In genomic region chr16:10660526-10660925, GRCm38 (mm10) we compare ENCODE assay signal across 12 mouse cellular contexts.
DNase-seq lines count a peak whose midpoint lies in the region; ATAC-seq and TF ChIP-seq lines count a peak whose summit lies in the region.
"Had no signal": no experiment of that assay in that cellular context is flagged by ENCODE, and none has a peak within 500 bp of the region (broad histone marks: within the 10 kb centered on the region; RNA-seq: fewer than 3 reads in every experiment).

No protein-coding gene starts in this region.

- peak; percentile 48 to 67 for DNase-seq in cerebellum, adult 2 months
- no peak for DNase-seq in cerebellum, adult 11-12 months
- DNase-seq in hindbrain, embryonic 14.5 days (ENCODE audit: low spot score) = no peak
- peak; percentile 33 to 42 for DNase-seq in right cerebral cortex, adult 2 months (ENCODE audit: low spot score in 2 of 2)
- no peak for DNase-seq in right cerebral cortex, postnatal 10 days (ENCODE audit: low spot score in 2 of 2)
- no peak for DNase-seq in yolk sac, embryonic 10.5 days (ENCODE audit: low spot score)
- DNase-seq in urinary bladder, postnatal 10 days (ENCODE audit: low spot score) = no peak
- DNase-seq: right cerebral cortex, postnatal 25 days; thymus, postnatal 14 days had no signal

- H3K4me2 ChIP-seq in hindbrain, embryonic 12.5 days (replicated peaks) = no peak overlapping the region
- no peak overlapping the region for H3K4me2 ChIP-seq in hindbrain, embryonic 14.5 days (replicated peaks)
- H3K4me2 ChIP-seq: forebrain, embryonic 15.5 days; hindbrain, embryonic 15.5 days had no signal

- H3K9ac ChIP-seq in hindbrain, embryonic 12.5 days = no peak overlapping the region
- no peak overlapping the region for H3K9ac ChIP-seq in hindbrain, embryonic 14.5 days
- H3K9ac ChIP-seq: forebrain, embryonic 15.5 days; hindbrain, embryonic 15.5 days had no signal

- H3K27me3 ChIP-seq in cerebellum, adult 2 months (ENCODE audit: control insufficient read depth, insufficient read depth, low read length) = no peaks in the 10 kb centered on the region
- no peaks in the 10 kb centered on the region for H3K27me3 ChIP-seq in hindbrain, embryonic 12.5 days
- H3K27me3 ChIP-seq in hindbrain, embryonic 14.5 days (ENCODE audit: control insufficient read depth, insufficient read depth, low read length) = no peaks in the 10 kb centered on the region
- H3K27me3 ChIP-seq: forebrain, embryonic 15.5 days; hindbrain, embryonic 15.5 days had no signal

- H3K4me1 ChIP-seq in cerebellum, adult 2 months (ENCODE audit: control insufficient read depth, insufficient read depth, low read length) = peaks cover 29% of the 10 kb centered on the region
- peaks cover 27% of the 10 kb centered on the region for H3K4me1 ChIP-seq in hindbrain, embryonic 12.5 days
- H3K4me1 ChIP-seq in hindbrain, embryonic 14.5 days (replicated peaks; ENCODE audit: control insufficient read depth, insufficient read depth, low read length) = peaks cover 12% of the 10 kb centered on the region; the same call in 1 of the 2 replicates

- no peak overlapping the region for H3K27ac ChIP-seq in cerebellum, adult 2 months (ENCODE audit: insufficient read depth, low read length)
- H3K27ac ChIP-seq in hindbrain, embryonic 12.5 days = peak overlapping the region; percentile 52; the same call in 1 of the 2 replicates
- no peak overlapping the region for H3K27ac ChIP-seq in hindbrain, embryonic 14.5 days
- H3K27ac ChIP-seq: forebrain, embryonic 15.5 days had no signal

- TF ChIP-seq POLR2A in cerebellum, adult 2 months (IDR thresholded peaks at IDR 0.05; ENCODE audit: borderline replicate concordance, insufficient read depth, low read length) = no peak

- H3K4me3 ChIP-seq in cerebellum, adult 2 months (replicated peaks; ENCODE audit: insufficient read depth, low read depth, low read length) = no peak overlapping the region
- no peak overlapping the region for H3K4me3 ChIP-seq in hindbrain, embryonic 12.5 days
- H3K4me3 ChIP-seq in hindbrain, embryonic 14.5 days (replicated peaks; ENCODE audit: low read length) = no peak overlapping the region
- H3K4me3 ChIP-seq: forebrain, embryonic 15.5 days; hindbrain, embryonic 15.5 days had no signal

- H3K9me3 ChIP-seq in hindbrain, embryonic 12.5 days (replicated peaks) = no peaks in the 10 kb centered on the region
- no peaks in the 10 kb centered on the region for H3K9me3 ChIP-seq in hindbrain, embryonic 14.5 days (ENCODE audit: control insufficient read depth, low read length)
- H3K9me3 ChIP-seq: forebrain, embryonic 15.5 days; hindbrain, embryonic 15.5 days had no signal

- ATAC-seq in hindbrain, embryonic 12.5 days (ENCODE audit: low FRiP score) = no peak
- no peak for ATAC-seq in hindbrain, embryonic 14.5 days (ENCODE audit: low FRiP score)
- ATAC-seq: forebrain, embryonic 15.5 days had no signal

- no peak for TF ChIP-seq CTCF in cerebellum, adult 2 months (IDR thresholded peaks at IDR 0.05; ENCODE audit: borderline replicate concordance, insufficient read depth, low read depth, low read length)

- H3K36me3 ChIP-seq in hindbrain, embryonic 12.5 days = no peaks in the 10 kb centered on the region
- no peaks in the 10 kb centered on the region for H3K36me3 ChIP-seq in hindbrain, embryonic 14.5 days (replicated peaks; ENCODE audit: control insufficient read depth, insufficient read depth)
- H3K36me3 ChIP-seq: forebrain, embryonic 15.5 days; hindbrain, embryonic 15.5 days had no signal

Comparison
In these comparisons a context has a peak if more than half of its experiments do, and no peak if none do; other contexts are left out.
1. DNase-seq: peak in cerebellum, adult 2 months (2 of 2) and right cerebral cortex, adult 2 months (2 of 2); none in cerebellum, adult 11-12 months (single experiment), hindbrain, embryonic 14.5 days (single experiment), right cerebral cortex, postnatal 10 days (0 of 2), yolk sac, embryonic 10.5 days (single experiment) and urinary bladder, postnatal 10 days (single experiment).